Mouse (Mus musculus): ENCODE results near the gene Cd59a. TPM values are rescaled to one million over a fixed set of nuclear protein-coding genes. Genes with fewer than 3 reads are reported as not detected.
"Not testable (repeated sequence)": the region's sequence is repeated elsewhere in the genome, so short reads cannot be mapped to it uniquely, and the experiment has no call there.

The Cd59a gene
- total RNA-seq, 2 experiments from 2014 or later: 4.0 to 4.8 TPM

GRCm38 (mm10) chr2:104082474-104082873 is 13.1 kb upstream of the Cd59a start:
- TF ChIP-seq CTCF (IDR thresholded peaks at IDR 0.05): no peak
- Histone ChIP-seq H3K27ac (no peak overlapping the region), H3K4me3 (no peak overlapping the region)
- intact Hi-C loops (cut with DNase I): no loop called here
- DNase-seq (ENCODE audit: extremely low spot score in 1 of 2, low spot score in 2 of 2): no peak

GRCm38 (mm10) chr2:104084027-104084426 is 11.6 kb upstream of the Cd59a start:
- DNase-seq (ENCODE audit: extremely low spot score in 1 of 2, low spot score in 2 of 2); intact Hi-C loops (cut with DNase I); H3K27ac ChIP-seq; H3K4me3 ChIP-seq: not testable (repeated sequence)

DNA sequence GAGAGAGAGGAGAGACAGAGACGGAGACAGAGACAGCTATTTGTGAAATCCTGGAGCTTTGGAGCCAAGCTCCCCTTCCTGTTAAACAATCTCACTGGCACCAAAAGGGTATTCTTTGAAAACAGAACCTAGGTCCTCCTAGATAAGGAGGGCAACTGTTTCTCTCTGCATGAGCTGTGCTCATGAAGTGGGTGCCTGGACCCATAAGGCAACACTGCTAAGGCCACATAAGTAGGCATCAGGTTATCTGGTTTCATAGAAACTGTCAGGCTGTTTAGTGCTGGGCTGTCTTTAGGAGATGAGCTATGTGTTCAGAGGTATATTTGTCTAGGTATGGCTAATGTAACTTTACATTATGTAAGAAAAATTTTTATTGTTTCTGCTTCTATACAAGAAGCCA is 8.0 kb upstream of the Cd59a start:
- intact Hi-C loops (cut with DNase I); H3K27ac ChIP-seq; DNase-seq (ENCODE audit: extremely low spot score in 1 of 2, low spot score in 2 of 2); H3K4me3 ChIP-seq: not testable (repeated sequence)

DNA sequence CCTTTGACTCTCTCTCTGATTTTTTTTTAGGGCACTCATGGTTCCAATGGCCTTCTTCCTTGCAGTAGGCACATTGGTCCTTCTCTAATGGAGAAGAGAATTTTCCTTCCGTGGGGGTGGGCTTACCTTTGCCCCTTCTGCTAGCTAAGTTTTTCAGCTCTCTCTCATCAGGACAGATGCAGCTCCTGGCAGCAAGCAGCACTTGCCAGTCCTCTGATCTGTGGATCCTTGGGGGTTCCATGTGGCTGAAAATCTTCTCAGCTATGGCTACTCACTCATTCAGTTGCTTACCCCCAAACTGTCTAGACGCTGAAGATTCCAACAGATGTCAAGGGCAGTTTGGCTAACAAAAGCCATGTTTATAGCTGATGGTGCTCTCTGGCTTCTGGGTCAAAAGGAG is 2.3 kb upstream of the Cd59a start:
- no peak for DNase-seq (ENCODE audit: extremely low spot score in 1 of 2, low spot score in 2 of 2)
- H3K27ac ChIP-seq: no peak overlapping the region
- TF ChIP-seq CTCF (IDR thresholded peaks at IDR 0.05): no peak
- H3K4me3 ChIP-seq: no peak overlapping the region
- intact Hi-C loops (cut with DNase I): no loop called here

DNA sequence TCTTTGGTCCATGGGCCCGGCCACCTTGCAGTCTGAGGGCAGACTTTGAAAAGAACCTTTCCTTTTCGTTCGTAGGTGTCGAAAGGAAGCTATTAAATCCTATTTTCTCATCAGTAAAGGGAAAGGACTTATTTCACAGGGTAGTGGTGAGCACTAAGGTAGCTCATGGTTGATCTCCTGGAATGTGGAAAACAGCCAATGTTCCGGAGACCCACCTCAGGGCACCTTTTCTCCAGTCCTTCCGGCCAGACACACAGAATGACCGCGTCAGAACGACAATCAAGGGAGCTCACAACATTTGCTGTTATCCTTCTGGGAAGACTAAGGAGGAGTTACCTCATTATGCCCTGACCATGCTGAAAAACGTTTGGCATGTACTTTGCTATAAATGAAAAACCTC is 655 bp downstream of the Cd59a start:
- intact Hi-C loops (cut with DNase I): no loop called here
- Histone ChIP-seq H3K27ac (peak overlapping the region; percentile 66; the same call in 1 of the 2 replicates), H3K4me3 (peak overlapping the region; percentile 48)
- no peak for TF ChIP-seq CTCF (IDR thresholded peaks at IDR 0.05)
- DNase-seq (ENCODE audit: extremely low spot score in 1 of 2, low spot score in 2 of 2): no peak

GRCm38 (mm10) chr2:104096796-104097195 is 1.2 kb downstream of the Cd59a start:
- H3K4me3 ChIP-seq; H3K27ac ChIP-seq; intact Hi-C loops (cut with DNase I); DNase-seq (ENCODE audit: extremely low spot score in 1 of 2, low spot score in 2 of 2): not testable (repeated sequence)

GRCm38 (mm10) chr2:104097396-104097795 is 1.8 kb downstream of the Cd59a start:
- DNase-seq (ENCODE audit: extremely low spot score in 1 of 2, low spot score in 2 of 2); H3K4me3 ChIP-seq; intact Hi-C loops (cut with DNase I); H3K27ac ChIP-seq: not testable (repeated sequence)

DNA sequence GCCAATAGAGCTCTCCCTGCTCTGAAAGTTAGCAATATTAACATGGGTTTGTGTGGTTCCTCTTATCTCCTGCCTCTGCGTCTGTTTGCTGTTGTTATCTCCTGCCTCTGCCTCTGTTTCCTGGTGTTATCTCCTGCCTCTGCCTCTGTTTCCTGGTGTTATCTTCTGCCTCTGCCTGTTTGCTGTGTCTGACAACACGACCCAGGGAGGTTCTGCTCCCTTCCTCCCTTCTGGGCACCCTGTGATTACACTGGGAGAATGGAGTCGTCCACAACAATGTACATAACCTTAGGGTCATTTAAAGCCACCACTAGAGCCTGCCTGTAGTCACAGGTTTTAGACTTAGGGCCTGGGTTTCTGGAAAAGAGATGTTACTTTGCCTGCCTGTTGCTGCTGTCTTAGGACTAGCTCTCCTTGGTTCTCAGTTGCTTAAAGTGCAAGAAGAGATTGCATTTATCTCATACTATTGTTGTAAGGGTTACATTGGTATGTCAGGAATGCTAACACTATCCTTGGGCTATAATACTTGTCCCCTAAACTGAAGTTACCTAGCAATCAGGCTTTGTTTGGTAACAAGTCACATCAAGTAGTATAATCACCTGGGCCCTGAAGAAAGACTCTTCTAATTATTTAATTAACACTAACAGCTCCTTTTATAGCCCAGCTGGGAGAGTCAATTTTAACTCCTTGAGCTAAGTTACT is 3.1 kb downstream of the Cd59a start:
- intact Hi-C loops (cut with DNase I): no loop called here
- Histone ChIP-seq H3K27ac (no peak overlapping the region), H3K4me3 (no peak overlapping the region)
- DNase-seq (ENCODE audit: extremely low spot score in 1 of 2, low spot score in 2 of 2): no peak
- no peak for TF ChIP-seq CTCF (IDR thresholded peaks at IDR 0.05)

GRCm38 (mm10) chr2:104099231-104099585 is 3.6 kb downstream of the Cd59a start:
- intact Hi-C loops (cut with DNase I): no loop called here
- no peak overlapping the region for H3K27ac ChIP-seq
- no peak for DNase-seq (ENCODE audit: extremely low spot score in 1 of 2, low spot score in 2 of 2)
- no peak for TF ChIP-seq CTCF (IDR thresholded peaks at IDR 0.05)
- no peak overlapping the region for H3K4me3 ChIP-seq

DNA sequence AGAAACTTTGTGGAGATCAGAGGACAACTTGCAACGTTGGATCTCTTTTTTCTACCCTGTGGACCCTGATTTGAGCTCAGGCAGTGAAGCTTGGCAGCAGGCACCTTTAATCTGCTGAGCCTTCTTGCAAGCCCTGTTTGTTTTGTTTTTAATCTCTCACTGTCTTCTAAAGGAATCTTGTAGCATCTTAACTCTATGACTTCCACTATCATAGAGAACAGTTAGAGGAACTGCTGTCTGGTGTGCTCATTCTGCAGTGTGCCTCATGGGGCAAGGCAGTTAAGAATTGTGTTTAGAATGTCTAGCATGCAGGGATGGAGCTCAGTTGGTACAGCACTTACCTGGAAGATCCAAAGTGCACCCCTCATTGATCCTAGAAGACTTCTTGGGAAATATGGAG is 4.3 kb downstream of the Cd59a start:
- no peak for TF ChIP-seq CTCF (IDR thresholded peaks at IDR 0.05)
- DNase-seq (ENCODE audit: extremely low spot score in 1 of 2, low spot score in 2 of 2): no peak
- intact Hi-C loops (cut with DNase I): no loop called here

DNA sequence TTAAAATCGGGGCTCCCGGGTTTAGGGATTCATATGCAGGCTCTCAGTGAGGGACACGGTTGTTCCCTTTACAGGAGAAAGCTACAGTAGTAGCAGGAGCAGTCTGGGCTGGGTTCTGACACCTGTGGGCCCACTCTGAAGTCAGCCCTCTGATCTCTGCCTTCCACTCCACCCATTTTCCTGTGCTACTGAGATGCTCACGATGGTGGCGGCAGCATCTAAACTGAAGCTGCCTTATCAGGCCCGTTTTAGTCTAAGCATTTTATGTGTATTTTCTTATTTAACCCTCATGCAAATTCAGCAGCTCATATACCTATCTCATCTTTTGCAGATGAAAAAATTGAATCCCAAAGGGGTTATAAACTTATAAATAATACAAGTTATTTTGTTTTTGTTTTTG is 9.2 kb downstream of the Cd59a start:
- intact Hi-C loops (cut with DNase I): no loop called here
- Histone ChIP-seq H3K4me3 (no peak overlapping the region), H3K27ac (no peak overlapping the region)
- no peak for TF ChIP-seq CTCF (IDR thresholded peaks at IDR 0.05)
- DNase-seq (ENCODE audit: extremely low spot score in 1 of 2, low spot score in 2 of 2): no peak

More for the DNA sequence above, 4.3 kb downstream of the Cd59a start:
- Histone ChIP-seq H3K27ac (no peak overlapping the region), H3K4me3 (no peak overlapping the region)

DNA sequence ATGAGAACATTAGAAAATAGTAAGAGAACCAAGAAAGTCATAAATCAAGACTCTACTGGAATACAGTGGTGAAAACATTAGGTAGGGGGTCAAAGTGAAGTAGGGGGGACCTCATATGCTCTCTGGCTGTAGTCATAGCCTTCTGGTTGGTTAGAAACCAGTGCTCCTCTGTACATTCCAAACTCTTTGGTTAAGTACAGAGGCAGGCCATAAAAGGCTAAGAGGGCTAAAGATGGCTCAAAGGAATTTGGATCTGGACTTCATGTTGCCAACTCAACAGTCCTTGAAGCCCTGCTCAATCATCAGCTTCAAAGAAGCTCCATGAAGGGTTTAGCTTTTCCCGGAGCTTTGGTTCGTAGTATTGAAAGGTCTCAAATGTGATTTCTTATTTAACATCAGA is 13.4 kb downstream of the Cd59a start:
- DNase-seq (ENCODE audit: extremely low spot score in 1 of 2, low spot score in 2 of 2); intact Hi-C loops (cut with DNase I); H3K4me3 ChIP-seq; H3K27ac ChIP-seq: not testable (repeated sequence)

- no peak for TF ChIP-seq CTCF (IDR thresholded peaks at IDR 0.05)
Observed at GRCm38 (mm10) chr2:104109528-104109927, 13.9 kb downstream of the Cd59a start.

More at GRCm38 (mm10) chr2:104109528-104109927, 13.9 kb downstream of the Cd59a start:
- H3K4me3 ChIP-seq: no peak overlapping the region
- no peak for DNase-seq (ENCODE audit: extremely low spot score in 1 of 2, low spot score in 2 of 2)
- intact Hi-C loops (cut with DNase I): no loop called here
- H3K27ac ChIP-seq: no peak overlapping the region
